Mouse (Mus musculus) megakaryocyte-erythroid progenitor cell, adult 5-6 weeks (primary cell): ENCODE measurements around the gene Sike1. TPM values are rescaled to one million over a fixed set of nuclear protein-coding genes. Genes with fewer than 3 reads are reported as not detected.

Source experiments
- ATAC-seq: replicated peaks from 2 replicates; pipeline ENCODE4 v1.8.0; 2016; ENCODE audit warnings: mild to moderate bottlenecking, inconsistent platforms; ENCODE audit not compliant: severe bottlenecking, poor library complexity, low FRiP score, low TSS enrichment
- total RNA-seq, 2 experiments: library from RNA; stranded (forward) in 1 of 2; stranded (reverse) in 1 of 2; fragments of 200-1000, 215-1000 nt in 1 of 2; fragments of >200 nt in 1 of 2; fragmentation: Nextera tagmentation in 1 of 2; gene quantifications; 2 replicates each; pipeline ENCODE4 v1.2.3; 2014 to 2017

Gene Sike1
- 15.9 and 25.6 TPM in 2 replicates for total RNA-seq (2014; fragmentation: Nextera tagmentation)
- 15.1 and 23.5 TPM in 2 replicates for total RNA-seq (2017)

DNA sequence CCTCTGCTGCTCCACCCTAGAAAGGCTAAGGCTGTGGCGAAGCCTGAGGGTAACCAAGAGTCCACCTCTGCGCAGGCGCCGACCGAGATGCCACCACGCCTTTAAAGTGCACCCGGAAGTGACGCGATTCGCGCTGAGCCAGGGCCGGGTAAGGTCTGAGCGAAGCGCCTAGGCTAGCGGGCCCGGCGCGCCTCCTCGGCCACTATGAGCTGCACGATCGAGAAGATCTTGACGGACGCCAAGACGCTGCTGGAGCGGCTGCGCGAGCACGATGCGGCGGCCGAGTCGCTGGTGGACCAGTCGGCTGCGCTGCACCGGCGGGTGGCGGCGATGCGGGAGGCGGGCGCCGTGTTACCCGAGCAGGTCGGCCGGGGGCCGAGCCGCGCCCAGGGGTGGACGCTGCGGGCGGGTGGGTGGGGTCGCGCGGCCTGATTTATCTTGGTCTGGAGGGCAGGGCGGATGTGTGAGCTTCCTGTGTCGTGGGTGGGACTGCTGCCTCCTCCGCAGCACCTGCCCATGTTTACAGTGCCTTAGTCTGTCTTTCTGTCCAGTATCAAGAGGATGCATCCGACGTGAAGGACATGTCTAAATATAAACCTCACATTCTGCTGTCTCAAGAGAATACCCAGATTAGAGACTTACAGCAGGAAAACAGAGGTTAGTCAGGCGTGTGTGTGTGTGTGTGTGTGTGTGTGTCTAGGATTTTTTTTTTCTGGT lies at the start of gene Sike1:
Gene Sike1, plus strand, starts transcription at position 104 of the 717 bp plus-strand sequence.
- peak; percentile 95 for ATAC-seq

DNA sequence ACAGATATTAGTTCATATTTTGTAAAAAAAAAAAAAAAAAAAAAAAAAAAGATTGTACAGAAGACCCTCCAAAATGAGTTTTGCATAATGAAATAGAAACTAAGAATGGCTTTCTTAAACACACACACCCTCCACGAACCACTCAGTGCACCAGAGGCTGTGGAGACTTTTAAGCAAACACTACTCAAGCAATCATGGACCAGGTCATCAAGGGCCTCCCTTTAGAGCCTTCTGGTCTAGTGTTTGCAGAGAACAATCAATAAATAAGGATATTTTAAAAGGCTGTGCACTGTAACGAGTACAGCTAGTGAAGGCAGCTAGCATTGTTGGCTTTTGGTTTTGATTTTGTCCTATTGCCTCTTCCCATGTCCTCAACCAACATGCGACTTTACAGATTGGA lies 49.2 kb upstream of the Sike1 start:
- ATAC-seq: no peak

DNA sequence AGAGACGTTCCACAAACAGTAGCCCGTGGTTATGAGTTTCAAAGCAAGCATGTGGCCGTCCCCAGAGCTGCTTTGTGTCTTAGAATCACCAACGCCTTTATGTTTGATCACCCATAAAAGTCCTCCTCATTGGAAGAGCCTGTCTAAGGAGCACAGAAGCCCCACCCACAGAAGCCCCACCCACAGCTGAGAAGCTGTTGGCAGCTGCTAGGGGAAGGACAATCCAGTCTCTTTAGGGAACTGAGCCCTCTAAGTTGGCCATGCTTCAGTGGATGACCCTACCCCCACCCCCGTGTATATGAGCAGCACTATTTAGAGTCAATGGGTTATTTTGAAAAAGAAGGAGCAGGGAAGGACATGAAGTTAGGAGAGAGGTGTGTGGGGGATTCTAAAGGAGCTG lies 48.6 kb upstream of the Sike1 start:
- 0 out of 2 replicates have a peak, but pooled peaks have one; percentile 14 for ATAC-seq

- no peak for ATAC-seq
Measured at GRCm38 (mm10) chr3:102954476-102954875, 41.0 kb upstream of the Sike1 start.

GRCm38 (mm10) chr3:102955143-102955542 lies 40.4 kb upstream of the Sike1 start:
- no peak for ATAC-seq

DNA sequence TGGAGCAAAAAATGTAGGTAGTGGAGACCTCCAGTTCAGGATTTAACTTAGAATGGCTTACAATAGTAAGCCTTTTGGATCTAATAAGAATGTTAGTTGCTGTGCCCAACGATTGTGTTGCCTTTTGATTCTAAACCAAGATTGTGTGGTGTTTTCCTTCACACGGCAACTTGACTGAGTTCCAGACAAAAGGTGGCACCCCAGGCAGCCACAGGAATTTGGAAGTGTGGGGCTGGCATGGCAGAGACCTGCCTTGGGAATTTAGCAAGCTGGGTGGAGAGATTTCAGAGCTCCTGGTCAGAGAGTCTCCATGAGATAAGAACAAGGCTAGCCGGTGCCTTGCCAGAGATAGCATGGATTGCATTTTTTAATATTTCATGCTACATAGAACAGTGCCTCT lies 39.9 kb upstream of the Sike1 start:
- ATAC-seq: no peak

GRCm38 (mm10) chr3:102964033-102964432 lies 31.5 kb upstream of the Sike1 start, which contains the start of gene Nr1h5:
Gene Nr1h5 (minus strand): TSS chr3:102964133.
- ATAC-seq: no peak

- ATAC-seq: no peak
Measured at GRCm38 (mm10) chr3:102970067-102970466, 25.4 kb upstream of the Sike1 start.

GRCm38 (mm10) chr3:102970508-102970907 lies 25.0 kb upstream of the Sike1 start:
- no peak for ATAC-seq

- no peak for ATAC-seq
Measured at GRCm38 (mm10) chr3:102976906-102977305, 18.6 kb upstream of the Sike1 start.

DNA sequence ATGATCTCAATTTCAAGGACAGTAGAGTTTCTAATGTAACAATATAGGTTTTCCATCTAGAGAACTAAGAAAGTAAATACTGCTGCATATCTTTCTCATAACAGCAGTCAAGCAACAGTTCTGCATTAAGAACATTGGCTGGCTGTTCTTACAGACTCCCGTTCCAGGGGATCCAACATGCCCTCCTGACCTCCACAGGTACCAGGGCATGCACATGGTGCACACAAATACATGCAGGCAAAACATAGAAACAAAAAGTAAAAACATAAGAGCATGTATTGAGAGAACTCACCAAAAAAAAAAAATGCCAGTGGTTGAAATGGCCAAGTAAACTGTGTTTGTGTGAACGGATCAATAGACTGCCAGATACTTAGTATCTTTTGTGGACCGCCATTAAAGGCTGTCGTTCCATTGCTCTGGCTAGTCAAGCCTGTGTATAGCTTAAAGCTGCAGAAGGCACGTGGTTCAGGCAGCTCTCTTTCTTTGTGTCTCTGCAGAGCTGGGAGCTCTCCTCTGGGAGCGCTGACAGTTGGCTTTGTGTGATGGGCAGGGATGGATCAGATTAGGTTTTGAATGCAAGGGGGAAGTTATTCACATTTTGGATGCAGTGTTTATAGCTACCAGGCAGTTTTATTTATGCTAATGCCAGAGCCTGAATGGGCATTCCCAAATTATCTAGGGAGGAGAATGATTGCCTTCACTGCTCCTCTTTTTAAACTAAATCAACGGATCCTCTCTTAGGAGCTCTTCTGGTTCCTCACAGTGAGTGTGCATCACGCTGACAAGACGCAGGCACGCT lies 15.8 kb upstream of the Sike1 start:
- no peak for ATAC-seq

DNA sequence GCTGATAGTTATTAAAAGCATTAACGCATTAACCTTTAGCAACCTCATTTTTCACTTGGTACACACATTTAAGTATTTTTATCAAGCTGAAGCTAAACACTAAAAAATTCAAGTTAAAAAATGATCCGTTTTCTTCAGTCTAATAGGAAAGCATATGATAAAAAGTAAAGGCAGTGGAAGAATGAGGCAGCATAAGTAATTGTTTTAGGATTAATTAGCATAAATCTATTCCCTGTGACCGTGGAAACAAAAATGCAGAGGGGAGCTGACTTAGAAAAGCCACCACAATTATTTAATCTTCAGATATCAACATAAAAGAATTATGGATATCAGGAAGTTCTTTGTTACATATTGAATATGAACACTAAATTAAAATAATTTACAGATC lies 15.2 kb upstream of the Sike1 start:
- ATAC-seq: no peak

DNA sequence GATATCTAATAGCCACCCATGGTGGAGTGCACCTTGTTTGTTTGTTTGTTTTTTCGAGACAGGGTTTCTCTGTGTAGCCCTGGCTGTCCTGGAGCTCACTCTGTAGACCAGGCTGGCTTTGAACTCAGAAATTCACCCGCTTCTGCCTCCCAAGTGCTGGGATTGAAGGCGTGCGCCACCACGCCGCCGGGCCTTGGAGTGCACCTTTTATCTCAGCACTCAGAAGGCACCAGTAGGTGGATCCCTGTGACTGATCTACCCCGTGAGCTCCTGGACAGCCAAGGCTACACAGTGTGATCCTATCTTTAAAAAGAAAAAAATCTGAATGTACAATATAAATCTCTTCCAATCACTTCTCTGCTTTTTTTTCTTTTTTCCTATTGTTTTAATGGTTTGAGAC lies 4.5 kb upstream of the Sike1 start:
- ATAC-seq: no peak

DNA sequence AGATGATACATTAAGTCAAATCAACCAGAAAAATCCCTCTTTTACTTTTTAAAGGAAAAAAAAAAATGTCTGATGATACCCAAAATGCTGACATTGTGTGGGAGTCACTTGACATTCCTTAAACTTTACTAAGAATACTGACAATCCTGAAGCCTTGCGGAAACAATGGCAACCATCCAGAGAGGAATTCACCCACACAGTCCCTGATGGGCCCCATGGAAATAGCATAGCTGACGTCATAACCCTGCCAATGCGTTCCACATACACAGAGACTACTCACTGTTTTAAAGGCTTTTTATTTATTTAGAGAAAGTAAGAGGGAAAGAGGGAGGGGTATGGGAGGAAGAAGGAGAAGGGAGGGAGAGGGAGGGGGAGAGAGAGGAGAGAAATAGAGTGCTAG lies 2.6 kb upstream of the Sike1 start:
- no peak for ATAC-seq

DNA sequence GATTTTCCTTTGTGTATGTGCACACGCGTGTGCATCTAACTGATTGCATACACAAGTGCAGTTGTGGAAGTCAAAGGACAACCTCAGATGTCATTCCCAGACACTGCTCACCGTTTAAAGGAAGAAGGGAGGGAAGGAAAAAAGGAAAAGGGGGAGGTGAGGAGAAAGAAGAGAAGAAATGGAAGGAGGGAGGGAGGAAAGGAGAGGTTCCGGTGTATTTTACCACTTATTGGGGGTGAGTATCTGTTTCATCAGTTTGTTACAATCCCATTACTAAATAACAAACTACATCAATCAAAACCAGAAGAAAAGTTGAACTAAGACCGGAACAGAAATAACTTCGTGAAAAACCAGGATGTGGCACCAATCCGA lies 289 bp upstream of the Sike1 start:
- ATAC-seq: no peak

DNA sequence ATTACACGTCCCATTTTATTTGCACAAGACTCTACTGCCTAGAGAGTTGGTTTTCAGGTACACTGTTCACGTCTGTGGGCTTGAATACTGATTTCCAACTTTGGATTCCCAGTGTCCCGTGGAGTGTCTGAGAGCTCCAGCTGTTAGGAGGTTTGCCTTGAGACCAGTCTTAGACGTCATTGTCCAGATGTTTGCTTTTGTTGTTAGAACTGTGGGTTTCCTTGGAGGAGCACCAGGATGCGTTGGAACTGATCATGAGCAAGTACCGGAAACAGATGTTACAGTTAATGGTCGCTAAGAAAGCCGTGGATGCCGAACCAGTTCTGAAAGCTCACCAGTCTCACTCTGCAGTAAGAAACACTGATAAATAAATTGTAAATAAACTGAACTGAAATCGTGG lies 1.5 kb downstream of the Sike1 start:
- no peak for ATAC-seq

DNA sequence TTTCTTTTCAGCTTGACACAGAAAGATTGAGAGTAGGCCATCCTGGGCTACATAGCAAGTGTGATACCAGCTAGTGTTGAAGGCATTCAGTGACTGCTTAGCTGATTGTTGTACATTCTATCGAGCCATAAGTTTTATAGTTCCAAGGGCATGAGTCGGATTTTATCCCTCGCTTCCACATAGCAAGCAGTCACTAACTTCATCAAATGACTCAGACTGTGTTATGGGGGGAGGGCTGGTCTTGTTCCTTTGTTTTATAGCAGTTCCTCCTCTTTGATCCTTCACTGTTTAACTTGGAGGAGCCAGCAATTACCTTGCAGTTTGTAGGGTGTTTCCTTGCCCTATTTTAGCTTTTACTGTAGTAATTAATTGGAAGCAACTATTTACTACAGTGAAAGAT lies 2.1 kb downstream of the Sike1 start:
- no peak for ATAC-seq

- ATAC-seq: no peak
Measured at GRCm38 (mm10) chr3:103001595-103001994, 6.1 kb downstream of the Sike1 start.

DNA sequence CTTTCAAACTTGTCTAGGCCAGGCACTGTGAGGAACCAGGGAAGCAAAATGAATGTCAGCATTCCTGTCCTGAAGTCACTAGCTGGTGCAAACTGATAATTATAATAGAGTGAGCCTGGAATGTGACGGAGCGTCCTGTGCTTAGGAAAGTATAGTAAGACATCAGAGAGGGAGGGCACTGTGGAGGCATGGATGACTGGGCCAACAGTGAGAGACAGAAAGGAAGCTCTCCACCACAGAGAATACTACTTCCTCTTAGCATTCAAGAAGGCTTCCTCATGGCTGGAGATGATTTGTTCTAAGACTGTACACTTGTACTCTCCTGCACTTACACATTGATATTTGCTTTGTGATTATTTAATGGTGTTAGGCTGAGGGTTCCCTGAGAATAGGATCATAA lies 21.8 kb downstream of the Sike1 start:
- no peak for ATAC-seq

DNA sequence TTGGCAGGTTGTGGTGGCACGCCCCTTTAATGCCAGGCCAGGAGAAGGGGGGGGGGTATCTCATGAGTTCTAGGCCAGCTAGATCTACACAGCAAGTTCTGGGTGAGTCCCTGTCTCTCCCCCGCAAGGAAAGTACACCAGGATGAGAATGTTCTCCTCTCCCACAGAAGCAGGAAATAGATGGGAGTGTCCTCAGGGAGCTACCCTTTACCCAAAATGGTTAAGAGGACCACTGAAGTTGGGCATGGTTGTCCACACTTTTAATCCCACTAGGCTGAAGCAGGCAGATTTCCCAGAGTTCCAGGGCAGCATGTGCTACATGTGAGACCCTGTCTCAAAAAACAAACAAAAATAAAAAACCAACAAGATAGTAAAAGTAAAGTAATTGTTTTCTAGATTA lies 24.0 kb downstream of the Sike1 start:
- no peak for ATAC-seq
